Mouse (Mus musculus): ENCODE measurements around the gene Ranbp3.

- peak; percentile 97 for TF ChIP-seq CTCF (IDR thresholded peaks at IDR 0.05; ENCODE audit: low read depth)
- TF ChIP-seq EP300 (optimal IDR thresholded peaks at IDR 0.05): no peak
Observed at GRCm38 (mm10) chr17:56668384-56669144, 4.5 kb upstream of the Ranbp3 start.

Measured in stomach, postnatal 0 days (tissue).